Mouse (Mus musculus) bone marrow macrophage, adult 2 months (primary cell): Measurements from ENCODE around the gene Il21r.

Source experiments
- CTCF ChIP-seq: IDR thresholded peaks from 2 replicates; pipeline ENCODE4 v1.5.1; 2012; ENCODE audit warnings: low read depth, mild to moderate bottlenecking, low read length, moderate library complexity
- POLR2A ChIP-seq: IDR thresholded peaks from 2 replicates; pipeline ENCODE4 v1.6.1; 2012; ENCODE audit warnings: mild to moderate bottlenecking, low read depth, low read length, borderline replicate concordance

- TF ChIP-seq CTCF (no peak), POLR2A (no peak)
Measured at GRCm38 (mm10) chr7:125601280-125601670, 2.0 kb upstream of the Il21r start.
